ENCODE assay signal across 8 mouse cellular contexts in genomic region chr1:92833987-92834706, GRCm38 (mm10). TPM values are rescaled to one million over a fixed set of nuclear protein-coding genes. Genes with fewer than 3 reads are reported as not detected.
DNase-seq lines count a peak whose midpoint lies in the region; ATAC-seq lines count a peak whose summit lies in the region.

No protein-coding gene starts in this region.

- H3K36me3 ChIP-seq in hindbrain, embryonic 14.5 days (replicated peaks; ENCODE audit: control insufficient read depth, insufficient read depth), result 0 out of 2 replicates have a peak, but pooled peaks cover 6% of the 10 kb centered on the region

- no peak overlapping the region for H3K27ac ChIP-seq in hindbrain, embryonic 14.5 days

- H3K9me3 ChIP-seq in hindbrain, embryonic 14.5 days (ENCODE audit: control insufficient read depth, low read length), result no peaks in the 10 kb centered on the region

- peaks cover 11% of the 10 kb centered on the region; the same call in 1 of the 2 replicates for H3K27me3 ChIP-seq in hindbrain, embryonic 14.5 days (ENCODE audit: control insufficient read depth, insufficient read depth, low read length)

- peak overlapping the region; percentile 98; the same call in 1 of the 2 replicates for H3K9ac ChIP-seq in hindbrain, embryonic 14.5 days

- DNase-seq in T-cell, adult 2 months (ENCODE audit: low spot score), result peak; percentile 26
- peak; percentile 91 for DNase-seq in cerebellum, adult 9-10 months
- peak; percentile 66 to 94 for DNase-seq in frontal cortex, adult 2 months (ENCODE audit: extremely low spot score in 1 of 2, low spot score in 1 of 2)
- peak; percentile 89 for DNase-seq in hindbrain, embryonic 14.5 days (ENCODE audit: low spot score)
- peak; percentile 83 to 85 for DNase-seq in layer of hippocampus, postnatal 36 days
- peak; percentile 81 for DNase-seq in right cerebral cortex, postnatal 25 days

- H3K4me2 ChIP-seq in hindbrain, embryonic 14.5 days (replicated peaks), result peak overlapping the region; percentile 70

- WGBS in hindbrain, embryonic 14.5 days, result 47% methylated on average over 7 of the region's 7 CpGs

- peaks cover 44% of the 10 kb centered on the region for H3K4me1 ChIP-seq in hindbrain, embryonic 14.5 days (replicated peaks; ENCODE audit: control insufficient read depth, insufficient read depth, low read length)

- ATAC-seq in hindbrain, embryonic 14.5 days (ENCODE audit: low FRiP score), result peak; percentile 13; the same call in 1 of the 2 replicates
- ATAC-seq in megakaryocyte-erythroid progenitor cell, adult 5-6 weeks (replicated peaks; ENCODE audit: low FRiP score, low TSS enrichment, poor library complexity, severe bottlenecking), result peak; percentile 62
- no peak for ATAC-seq in erythroid progenitor cell, adult 5-6 weeks (replicated peaks; ENCODE audit: low FRiP score, poor library complexity, severe bottlenecking)

- H3K4me3 ChIP-seq in hindbrain, embryonic 14.5 days (replicated peaks; ENCODE audit: low read length), result peak overlapping the region; percentile 94; the same call in 1 of the 2 replicates

RNA-seq across cellular contexts. Expression of gene Gpc1, which starts 2.7 kb away (rescaled TPM):
- polyA plus RNA-seq in frontal cortex, adult 2 months (2012; rRNA removed), result 60.9 and 64.8 TPM in 2 replicates
- 64.0 and 66.1 TPM in 2 replicates for polyA plus RNA-seq in hindbrain, embryonic 14.5 days (2014; fragmentation: Nextera tagmentation; extraction: Ambion mirVana)
- total RNA-seq in layer of hippocampus, postnatal 36 days (2021), result 100 to 1,000 TPM; 147 to 157 TPM
- total RNA-seq in megakaryocyte-erythroid progenitor cell, adult 5-6 weeks (2014; fragmentation: Nextera tagmentation), result 1.2 and 2.9 TPM in 2 replicates
- total RNA-seq in megakaryocyte-erythroid progenitor cell, adult 5-6 weeks (2017), result 0.65 and 0.80 TPM in 2 replicates
- total RNA-seq in erythroid progenitor cell, adult 5-6 weeks (2015; ENCODE audit: low replicate concordance), result 4.0 and 8.4 TPM in 2 replicates
- 3.7 and 4.7 TPM in 2 replicates for total RNA-seq in erythroid progenitor cell, adult 5-6 weeks (2017; ENCODE audit: low replicate concordance)

Comparison
In these comparisons a context has a peak if more than half of its experiments do, and no peak if none do; other contexts are left out.
1. DNase-seq: peak in every context shown above with its lines; median percentile 91 in cerebellum, adult 9-10 months; 89 in hindbrain, embryonic 14.5 days; 84 in layer of hippocampus, postnatal 36 days; 81 in right cerebral cortex, postnatal 25 days; 80 in frontal cortex, adult 2 months; 26 in T-cell, adult 2 months.
2. RNA of gene Gpc1, which starts 2.7 kb away (total RNA-seq): 147 to 157 TPM in layer of hippocampus, postnatal 36 days; 3.7 to 8.4 TPM in erythroid progenitor cell, adult 5-6 weeks and 0.65 to 2.9 TPM in megakaryocyte-erythroid progenitor cell, adult 5-6 weeks; every median in the first group is over 10 times any median in the second.